In the genomic region with DNA sequence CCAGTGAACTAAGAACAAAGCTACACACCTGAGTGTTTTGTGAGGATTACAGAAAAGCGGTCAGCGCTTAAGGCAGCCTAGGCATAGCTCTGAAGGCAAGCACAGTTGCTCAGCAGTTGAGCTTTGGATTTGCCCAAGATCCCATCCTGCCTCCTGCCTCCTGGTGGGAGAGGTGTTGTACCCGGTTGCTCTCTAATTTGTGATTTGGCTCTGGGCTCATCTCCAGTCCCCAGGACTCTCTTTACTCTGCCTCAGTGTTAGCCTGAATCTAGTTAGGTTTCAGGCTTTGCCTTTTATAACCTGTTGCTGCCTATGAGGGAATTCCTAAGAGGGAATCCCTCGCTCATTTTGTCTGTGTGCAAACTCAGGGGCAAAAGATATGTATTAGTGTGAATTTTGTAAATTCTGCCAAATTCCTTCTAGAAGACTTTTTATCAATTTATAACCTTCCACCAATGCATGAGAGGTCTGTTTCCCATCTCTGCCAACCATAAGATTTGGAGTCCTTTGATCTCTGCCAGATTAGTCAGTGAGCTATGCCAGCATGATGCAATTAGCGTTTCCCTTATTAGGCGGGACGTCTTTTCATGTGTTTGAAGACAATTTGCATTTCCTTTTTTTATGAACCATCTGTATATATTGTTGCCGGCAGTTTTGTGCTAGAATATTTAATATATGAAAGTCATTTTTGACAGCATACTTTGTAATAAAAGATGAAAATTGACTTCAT, we compare ENCODE assay signal across 20 mouse cellular contexts.
A peak's percentile ranks its signal among the peaks of the same experiment; 100 is the strongest.
DNase-seq lines count a peak whose midpoint lies in the region; ATAC-seq lines count a peak whose summit lies in the region.
"Had no signal": no experiment of that assay in that cellular context is flagged by ENCODE, and none has a peak within 500 bp of the region (broad histone marks: within the 10 kb centered on the region; RNA-seq: fewer than 3 reads in every experiment).

No protein-coding gene starts in this region.

- ATAC-seq in midbrain, embryonic 14.5 days (ENCODE audit: low FRiP score, low TSS enrichment), result no peak
- peak; percentile 77 for ATAC-seq in forebrain, embryonic 13.5 days
- ATAC-seq in limb, embryonic 15.5 days (ENCODE audit: insufficient number of reproducible peaks, low FRiP score, low TSS enrichment, low read depth), result no peak
- ATAC-seq: CD4-positive, CD25-positive, alpha-beta regulatory T cell, adult 4 months; inflammation-experienced regulatory T-cells, adult 6 months had no signal

- H3K27me3 ChIP-seq in midbrain, embryonic 14.5 days (ENCODE audit: control insufficient read depth, insufficient read depth, low read length), result no peaks in the 10 kb centered on the region
- H3K27me3 ChIP-seq in midbrain, embryonic 10.5 days (ENCODE audit: low read depth, poor library complexity, severe bottlenecking), result no peaks in the 10 kb centered on the region
- no peaks in the 10 kb centered on the region for H3K27me3 ChIP-seq in forebrain, embryonic 13.5 days
- no peaks in the 10 kb centered on the region for H3K27me3 ChIP-seq in limb, embryonic 15.5 days
- H3K27me3 ChIP-seq: embryonic facial prominence, embryonic 15.5 days; heart, embryonic 15.5 days; liver, embryonic 15.5 days; neural tube, embryonic 12.5 days had no signal

- DNase-seq in embryo, embryonic 10.5 days (ENCODE audit: low spot score), result peak; percentile 24
- DNase-seq in embryo, embryonic 9.5 days (ENCODE audit: extremely low spot score), result no peak
- peak; percentile 37 for DNase-seq in midbrain, embryonic 14.5 days
- DNase-seq in midbrain, embryonic 10.5 days (ENCODE audit: low spot score), result no peak
- DNase-seq in spleen, postnatal 10 days (ENCODE audit: low spot score in 2 of 2), result no peak
- no peak for DNase-seq in thymus, postnatal 0 days (ENCODE audit: low spot score)
- DNase-seq: adrenal gland, adult 8-10 months; cerebellum, adult 8-10 months; gastrocnemius, postnatal 10 days; heart, adult 2 months; lung, postnatal 36 days had no signal

- no peaks in the 10 kb centered on the region for H3K36me3 ChIP-seq in midbrain, embryonic 14.5 days (ENCODE audit: control insufficient read depth, insufficient read depth, low read length)
- H3K36me3 ChIP-seq in midbrain, embryonic 10.5 days, result no peaks in the 10 kb centered on the region
- no peaks in the 10 kb centered on the region for H3K36me3 ChIP-seq in forebrain, embryonic 13.5 days (ENCODE audit: poor library complexity, severe bottlenecking)
- no peaks in the 10 kb centered on the region for H3K36me3 ChIP-seq in limb, embryonic 15.5 days
- H3K36me3 ChIP-seq: embryonic facial prominence, embryonic 15.5 days; G1E; heart, embryonic 15.5 days; liver, embryonic 15.5 days; neural tube, embryonic 12.5 days had no signal

- no peaks in the 10 kb centered on the region for H3K4me1 ChIP-seq in midbrain, embryonic 14.5 days (ENCODE audit: control insufficient read depth, insufficient read depth, low read length)
- H3K4me1 ChIP-seq in midbrain, embryonic 10.5 days, result no peaks in the 10 kb centered on the region
- H3K4me1 ChIP-seq in forebrain, embryonic 13.5 days, result peaks cover 24% of the 10 kb centered on the region
- H3K4me1 ChIP-seq in limb, embryonic 15.5 days, result peaks cover 30% of the 10 kb centered on the region
- H3K4me1 ChIP-seq: heart, embryonic 15.5 days; liver, embryonic 15.5 days; neural tube, embryonic 12.5 days had no signal

- no peak overlapping the region for H3K4me3 ChIP-seq in midbrain, embryonic 14.5 days (replicated peaks; ENCODE audit: low read depth, low read length)
- no peak overlapping the region for H3K4me3 ChIP-seq in midbrain, embryonic 10.5 days
- no peak overlapping the region for H3K4me3 ChIP-seq in forebrain, embryonic 13.5 days
- no peak overlapping the region for H3K4me3 ChIP-seq in limb, embryonic 15.5 days
- H3K4me3 ChIP-seq: embryonic facial prominence, embryonic 15.5 days; heart, adult 2 months; heart, embryonic 15.5 days; liver, embryonic 15.5 days; neural tube, embryonic 12.5 days had no signal

- H3K9ac ChIP-seq in midbrain, embryonic 14.5 days (replicated peaks; ENCODE audit: low read length), result no peak overlapping the region
- no peak overlapping the region for H3K9ac ChIP-seq in forebrain, embryonic 13.5 days
- H3K9ac ChIP-seq in limb, embryonic 15.5 days, result no peak overlapping the region
- H3K9ac ChIP-seq: embryonic facial prominence, embryonic 15.5 days; heart, embryonic 15.5 days; liver, embryonic 15.5 days; neural tube, embryonic 12.5 days had no signal

- no peak overlapping the region for H3K27ac ChIP-seq in midbrain, embryonic 14.5 days (replicated peaks; ENCODE audit: low read depth, low read length)
- H3K27ac ChIP-seq in midbrain, embryonic 10.5 days (replicated peaks), result no peak overlapping the region; the same call in 1 of the 2 replicates
- H3K27ac ChIP-seq in forebrain, embryonic 13.5 days, result peak overlapping the region; percentile 44
- peak overlapping the region; percentile 39; the same call in 1 of the 2 replicates for H3K27ac ChIP-seq in limb, embryonic 15.5 days
- H3K27ac ChIP-seq: embryonic facial prominence, embryonic 15.5 days; heart, adult 2 months; heart, embryonic 15.5 days; liver, embryonic 15.5 days; neural tube, embryonic 12.5 days had no signal

- H3K4me2 ChIP-seq in midbrain, embryonic 14.5 days (ENCODE audit: low read length), result no peak overlapping the region
- H3K4me2 ChIP-seq in forebrain, embryonic 13.5 days, result no peak overlapping the region
- no peak overlapping the region for H3K4me2 ChIP-seq in limb, embryonic 15.5 days
- H3K4me2 ChIP-seq: embryonic facial prominence, embryonic 15.5 days; heart, embryonic 15.5 days; liver, embryonic 15.5 days; neural tube, embryonic 12.5 days had no signal

- H3K9me3 ChIP-seq in midbrain, embryonic 14.5 days (ENCODE audit: control insufficient read depth, low read length), result no peaks in the 10 kb centered on the region
- no peaks in the 10 kb centered on the region for H3K9me3 ChIP-seq in midbrain, embryonic 10.5 days (replicated peaks)
- H3K9me3 ChIP-seq in forebrain, embryonic 13.5 days (replicated peaks), result no peaks in the 10 kb centered on the region
- no peaks in the 10 kb centered on the region for H3K9me3 ChIP-seq in limb, embryonic 15.5 days
- H3K9me3 ChIP-seq: embryonic facial prominence, embryonic 15.5 days; heart, embryonic 15.5 days; liver, embryonic 15.5 days; neural tube, embryonic 12.5 days had no signal

- 51% methylated on average over 8 of the region's 8 CpGs for WGBS in midbrain, embryonic 14.5 days
- WGBS in midbrain, embryonic 10.5 days, result 63% methylated on average over 8 of the region's 8 CpGs
- 31% methylated on average over 8 of the region's 8 CpGs for WGBS in forebrain, embryonic 13.5 days
- WGBS in limb, embryonic 15.5 days, result 38% methylated on average over 8 of the region's 8 CpGs

Comparison
In these comparisons a context has a peak if more than half of its experiments do, and no peak if none do; other contexts are left out.
1. DNase-seq: peak in embryo, embryonic 10.5 days (single experiment) and midbrain, embryonic 14.5 days (single experiment); none in embryo, embryonic 9.5 days (single experiment), midbrain, embryonic 10.5 days (single experiment), spleen, postnatal 10 days (0 of 2) and thymus, postnatal 0 days (single experiment).
2. H3K27ac ChIP-seq: peak in forebrain, embryonic 13.5 days (single experiment) and limb, embryonic 15.5 days (single experiment); none in midbrain, embryonic 14.5 days (single experiment) and midbrain, embryonic 10.5 days (single experiment).